Mouse (Mus musculus) hematopoietic stem cell, adult 5-6 weeks (primary cell): ENCODE data around the gene Gm10663. TPM values are rescaled to one million over a fixed set of nuclear protein-coding genes. Genes with fewer than 3 reads are reported as not detected.

Experiments used
- ATAC-seq, 2 experiments: fragments of 125-278 bp in 1 of 2; replicated peaks in 1 of 2; 2 replicates each; pipeline ENCODE4 v1.8.0; 2016 to 2017; ENCODE audit warnings: inconsistent platforms in 2 of 2, mild to moderate bottlenecking in 2 of 2, moderate number of reproducible peaks in 2 of 2, low read depth in 1 of 2, moderate TSS enrichment in 1 of 2; ENCODE audit not compliant: low FRiP score in 2 of 2, poor library complexity in 2 of 2, severe bottlenecking in 2 of 2, insufficient read depth in 1 of 2, low TSS enrichment in 1 of 2
- total RNA-seq: library from RNA; stranded (forward); fragments of 172-1452, 232-1000 nt; gene quantifications from 2 replicates; pipeline ENCODE4 v1.2.3, GENCODE M21; 2017

The Gm10663 gene
- total RNA-seq, 1 experiment from 2014 or later: not detected

GRCm38 (mm10) chr8:65067694-65068472, 7.0 kb upstream of the Gm10663 start:
- no peak for ATAC-seq

DNA sequence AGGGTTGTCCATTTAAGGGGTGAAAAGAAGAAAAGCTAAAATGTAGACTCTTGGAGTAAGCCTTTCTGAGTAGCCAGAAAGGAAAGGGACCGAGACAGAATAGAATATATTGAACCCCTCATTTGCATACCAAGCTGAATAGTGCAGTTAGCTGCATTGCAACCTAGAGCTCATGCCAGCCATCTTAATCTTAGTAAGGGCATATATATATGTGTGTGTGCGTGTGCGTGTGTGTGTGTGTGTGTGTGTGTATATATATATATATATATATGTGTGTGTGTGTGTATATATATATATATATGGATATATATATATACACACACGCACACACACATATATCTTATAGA, 6.4 kb upstream of the Gm10663 start:
- ATAC-seq: no peak

DNA sequence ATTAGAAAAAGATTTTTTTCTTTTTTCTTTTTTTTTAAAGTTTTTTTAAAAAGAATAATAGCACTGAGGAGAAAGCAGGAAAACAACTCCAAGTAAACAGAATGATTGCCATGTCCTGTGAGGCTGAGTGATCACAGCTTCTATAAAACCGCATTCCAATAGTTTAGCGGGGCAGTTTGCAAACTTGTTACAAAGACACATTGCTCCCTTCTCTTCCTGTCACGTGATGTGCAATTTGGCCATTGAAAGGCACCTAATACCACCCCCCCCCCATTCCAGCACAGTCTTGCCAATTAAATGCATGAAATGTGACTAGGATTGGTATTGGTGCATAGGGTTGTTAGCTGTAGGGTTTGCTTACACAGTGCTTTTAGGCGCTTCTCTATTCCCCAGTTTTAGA, 3.8 kb upstream of the Gm10663 start:
- ATAC-seq: no peak

DNA sequence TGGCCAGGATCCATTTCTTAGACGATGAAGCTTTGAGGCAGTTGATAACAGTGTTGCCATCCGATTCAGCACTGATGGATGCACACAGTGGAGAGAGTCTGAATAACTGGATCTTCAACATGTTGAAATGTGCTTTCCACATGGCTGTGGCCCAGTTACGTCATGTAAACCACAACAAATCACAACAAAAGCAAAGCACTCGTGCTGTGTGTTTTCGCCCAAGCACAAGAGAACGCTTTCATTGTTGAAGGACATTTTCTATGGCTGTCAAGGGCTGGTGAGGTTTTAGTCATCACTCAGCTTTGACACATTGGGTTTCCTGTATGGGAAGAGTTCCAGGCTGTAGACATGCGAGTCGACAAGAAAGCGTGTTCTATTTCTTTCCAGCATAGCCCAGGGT, 5.9 kb downstream of the Gm10663 start:
- peak in 1 of 2 experiments; percentile 38; a peak in 2 of 4 replicates for ATAC-seq

DNA sequence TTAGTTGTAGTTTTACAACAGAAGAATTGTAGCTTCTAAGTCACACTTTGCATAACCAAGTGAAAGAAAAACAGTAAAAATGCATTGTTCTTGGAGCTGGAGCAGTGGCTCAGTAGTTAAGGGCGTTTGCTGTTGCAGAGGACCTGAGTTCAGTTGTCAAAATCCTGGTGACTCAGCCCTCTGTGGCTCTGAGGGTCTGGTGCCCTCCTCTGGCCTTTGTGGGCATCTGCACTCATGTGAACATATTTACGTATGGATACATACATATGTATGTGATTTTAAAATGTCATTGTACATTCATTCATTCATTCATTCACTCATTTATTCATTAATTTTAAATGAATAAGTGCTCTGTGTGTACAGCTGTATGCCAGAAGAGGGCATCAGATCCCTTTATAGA, 10.8 kb downstream of the Gm10663 start:
- no peak for ATAC-seq

DNA sequence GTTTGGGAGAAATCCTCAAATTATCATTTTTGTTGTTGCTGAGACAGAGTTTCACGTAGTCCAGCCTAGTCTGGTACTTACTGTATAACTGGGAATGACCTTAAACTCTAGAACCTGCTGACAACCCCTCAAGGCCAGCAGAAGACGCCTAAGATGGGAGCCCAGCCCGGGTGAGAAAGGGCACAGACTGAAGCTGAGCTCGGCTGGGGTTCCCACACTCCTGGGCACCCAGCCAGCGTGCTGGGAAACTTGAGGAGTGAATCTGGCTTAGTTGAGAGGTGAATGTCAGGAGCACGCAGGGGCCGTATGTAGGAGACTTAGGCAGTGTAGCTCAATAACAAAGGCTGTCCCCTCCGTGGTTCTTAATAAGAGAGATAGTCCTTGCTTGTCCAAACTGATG, 12.9 kb downstream of the Gm10663 start:
- no peak for ATAC-seq

DNA sequence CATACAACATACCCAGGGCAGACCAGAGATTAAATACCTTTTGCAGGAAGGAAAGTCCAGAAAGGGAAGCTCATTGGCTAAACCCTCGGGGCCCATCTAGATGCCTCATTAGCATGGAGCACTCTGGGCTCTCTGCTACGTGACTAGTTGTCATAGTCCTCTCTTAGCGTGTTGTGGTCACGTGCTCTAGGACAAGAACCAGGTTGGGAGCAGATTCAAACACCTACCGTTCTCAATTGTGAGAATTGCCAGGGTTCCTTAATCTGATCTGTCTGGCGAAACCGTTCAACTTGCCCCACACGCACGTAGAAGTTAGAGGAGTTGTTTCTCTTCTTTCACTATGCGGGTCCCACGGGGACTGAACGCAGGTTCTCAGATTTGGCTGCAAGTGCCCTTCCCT, 13.3 kb downstream of the Gm10663 start:
- no peak for ATAC-seq

DNA sequence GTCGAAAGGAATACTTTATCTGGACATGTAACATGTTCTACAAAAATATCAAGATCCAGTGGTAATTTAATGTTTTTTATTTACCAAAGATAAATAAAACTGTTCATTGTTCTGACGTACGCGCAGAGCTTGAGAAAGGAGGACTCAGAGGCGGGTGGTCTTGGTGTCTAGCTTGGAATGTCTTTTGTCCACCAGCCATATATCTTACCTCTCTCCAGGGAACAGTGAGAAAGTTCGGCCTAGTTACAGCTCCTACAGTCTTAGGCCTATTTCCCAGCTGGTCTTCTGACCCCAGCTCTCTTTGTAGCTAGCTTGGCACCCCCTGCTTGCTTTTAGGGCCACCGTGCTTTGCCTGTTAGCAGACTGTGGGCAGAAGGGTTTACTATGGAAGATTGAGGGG, 14.9 kb downstream of the Gm10663 start:
- no peak for ATAC-seq

- ATAC-seq: no peak
These were observed 23.1 kb downstream of the Gm10663 start for GRCm38 (mm10) chr8:65097760-65098415.

- ATAC-seq: no peak
These were observed 24.9 kb downstream of the Gm10663 start for GRCm38 (mm10) chr8:65099735-65100134.

DNA sequence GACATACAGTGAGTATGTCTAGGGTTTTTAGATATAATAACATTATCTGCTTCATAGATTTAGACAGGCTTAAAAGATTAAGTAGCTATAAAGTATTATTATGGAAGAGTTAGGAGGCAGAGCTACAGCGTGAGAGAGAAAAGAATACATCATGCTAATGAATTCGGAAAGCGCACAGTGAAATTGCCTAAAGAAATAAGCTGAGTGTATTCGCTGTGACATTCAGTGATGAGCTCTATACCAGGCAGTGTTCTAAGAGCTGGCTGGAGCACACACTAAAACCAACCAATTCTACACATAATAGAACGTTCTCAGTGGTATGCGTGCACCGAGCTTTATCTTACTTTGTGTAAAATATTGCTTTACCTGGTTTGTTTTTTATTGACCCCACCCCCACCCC, 28.8 kb downstream of the Gm10663 start:
- ATAC-seq: no peak

DNA sequence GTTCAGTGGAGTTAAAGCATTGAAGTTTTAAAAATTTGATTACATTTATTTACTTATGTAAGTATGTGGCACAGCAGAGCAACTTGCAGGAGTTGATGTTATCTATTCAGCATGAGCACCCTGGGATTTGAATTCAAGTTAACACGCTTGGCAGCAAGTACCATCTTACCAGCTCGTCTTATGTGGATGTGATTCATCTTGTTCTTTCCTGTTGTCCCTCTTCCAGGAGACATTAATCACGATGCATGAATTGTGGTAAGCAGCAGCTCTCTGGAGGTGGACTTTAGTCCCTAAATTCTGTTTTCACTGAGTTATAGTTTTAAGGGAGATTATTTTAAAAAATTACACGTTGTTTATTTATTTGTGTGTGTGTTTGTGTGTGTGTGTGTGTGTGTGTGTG, 29.2 kb downstream of the Gm10663 start:
- no peak for ATAC-seq

DNA sequence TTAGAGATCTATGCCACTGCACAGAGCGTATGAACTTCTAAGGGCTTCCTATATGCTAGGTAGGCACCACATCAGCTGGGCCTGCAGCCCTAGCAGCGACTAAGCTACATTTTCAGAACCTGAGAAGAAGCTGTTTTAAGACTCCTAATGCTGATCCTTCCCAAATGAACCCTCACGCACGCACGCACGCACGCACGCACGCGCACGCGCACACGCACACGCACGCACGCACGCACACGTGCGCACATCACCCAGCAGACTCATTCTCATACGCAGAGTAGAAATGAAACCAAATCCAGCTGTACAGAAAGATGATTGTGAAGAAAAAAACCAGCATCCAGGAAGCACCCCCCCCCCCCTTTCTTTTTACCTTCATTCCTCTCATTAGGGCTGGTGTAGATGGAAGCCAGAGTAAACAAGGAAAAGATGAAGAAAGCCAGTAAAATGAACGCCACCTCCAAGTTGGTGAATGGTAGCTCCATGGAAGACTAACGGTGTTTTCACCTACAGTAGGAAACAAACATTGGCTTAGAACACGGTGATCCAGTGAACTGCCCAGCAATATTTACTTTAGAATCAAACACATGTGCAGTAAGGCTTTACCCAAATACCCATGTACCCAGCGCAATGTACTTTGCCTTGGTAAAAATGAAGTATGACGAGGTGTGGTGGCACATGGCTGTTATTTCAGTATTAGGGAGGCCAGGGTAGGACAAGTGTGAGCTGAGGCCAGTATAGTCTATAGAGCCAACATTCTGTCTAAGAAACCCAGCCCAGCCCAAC, 33.3 kb downstream of the Gm10663 start:
- ATAC-seq: no peak

DNA sequence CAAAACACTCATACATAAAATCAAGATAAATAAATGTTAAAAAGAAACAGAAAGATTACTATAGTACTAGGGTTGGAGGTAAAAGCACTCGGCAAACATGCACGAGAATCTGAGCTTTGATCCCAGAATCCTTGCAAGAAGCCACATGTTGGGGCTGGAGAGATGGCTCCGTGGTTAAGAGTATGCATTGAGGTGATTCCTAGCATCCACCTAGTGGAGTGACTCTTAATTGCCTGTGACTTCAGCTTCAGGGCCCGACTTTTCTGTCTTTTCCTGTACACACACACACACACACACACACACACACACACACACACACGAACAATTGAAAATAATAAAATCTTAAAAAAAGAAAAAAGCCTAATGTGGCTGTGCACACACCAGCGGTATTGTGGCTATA, 34.1 kb downstream of the Gm10663 start:
- ATAC-seq: no peak

DNA sequence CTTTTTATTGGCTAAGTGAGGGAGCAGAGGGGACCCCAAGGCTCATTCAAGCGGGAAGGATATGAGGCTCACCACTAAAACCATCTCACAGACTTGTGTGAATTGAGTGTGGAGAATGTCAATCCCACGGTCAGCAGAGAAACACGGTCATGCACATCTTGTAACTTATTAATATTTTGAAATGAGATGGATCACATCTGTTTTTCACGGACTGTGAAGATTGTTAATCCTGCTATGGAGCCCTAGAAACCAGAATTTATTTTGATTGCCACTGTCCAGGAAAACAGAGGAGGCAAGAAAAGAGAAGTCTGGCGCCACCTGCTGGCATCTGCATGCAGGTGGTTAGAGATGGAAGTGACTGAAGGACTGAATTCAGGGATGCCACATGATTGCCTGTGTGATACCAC, 35.5 kb downstream of the Gm10663 start:
- ATAC-seq: peak; percentile 71 to 72

GRCm38 (mm10) chr8:65112092-65112491, 37.3 kb downstream of the Gm10663 start:
- no peak for ATAC-seq

DNA sequence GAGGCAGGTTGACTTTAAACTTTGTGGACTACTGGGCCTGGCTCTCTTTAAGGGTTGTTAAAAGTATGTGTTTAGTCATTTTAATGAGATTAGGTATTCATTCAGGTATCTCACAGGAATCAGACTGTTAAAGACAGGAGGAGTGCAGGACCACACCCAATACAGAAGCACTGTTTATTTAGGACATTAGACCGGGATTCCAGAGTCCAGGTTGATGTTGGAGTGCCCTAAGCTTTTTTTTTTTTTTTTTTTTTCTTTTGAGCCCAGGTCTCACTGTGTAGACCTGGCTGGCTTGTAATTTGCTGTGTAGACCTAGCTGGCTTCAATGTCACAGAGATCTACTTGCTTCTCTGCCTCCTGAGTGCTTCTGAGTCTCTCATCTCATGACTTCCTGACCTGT, 51.2 kb downstream of the Gm10663 start:
- no peak for ATAC-seq

- ATAC-seq: no peak
These were observed 51.6 kb downstream of the Gm10663 start for GRCm38 (mm10) chr8:65126454-65126853.
